11 mouse cellular contexts compared by ENCODE assay signal in genomic region chr12:79780745-79781144, GRCm38 (mm10).
DNase-seq lines count a peak whose midpoint lies in the region; ATAC-seq and TF ChIP-seq lines count a peak whose summit lies in the region.
"Had no signal": no experiment of that assay in that cellular context is flagged by ENCODE, and none has a peak within 500 bp of the region (broad histone marks: within the 10 kb centered on the region; RNA-seq: fewer than 3 reads in every experiment).

No protein-coding gene starts in this region.

- WGBS in forebrain, embryonic 10.5 days = 79% methylated on average over 2 of the region's 2 CpGs
- 77% methylated on average over 2 of the region's 2 CpGs for WGBS in forebrain, postnatal 0 days
- 60% methylated on average over 2 of the region's 2 CpGs for WGBS in stomach, embryonic 14.5 days
- 52% methylated on average over 2 of the region's 2 CpGs for WGBS in stomach, postnatal 0 days

- no peak for DNase-seq in forebrain, embryonic 10.5 days (ENCODE audit: extremely low spot score, low spot score)
- DNase-seq in forebrain, postnatal 0 days = no peak
- DNase-seq in kidney, adult 9 months = peak; percentile 26
- DNase-seq in kidney, postnatal 4 days = no peak
- no peak for DNase-seq in stomach, postnatal 0 days (ENCODE audit: low spot score)
- DNase-seq in layer of hippocampus, adult 11-12 months (ENCODE audit: low spot score) = no peak
- no peak for DNase-seq in left cerebral cortex, adult 18-20 months (ENCODE audit: low spot score in 2 of 2)
- DNase-seq: cerebellum, adult 9-10 months; embryo, embryonic 11 days; lung, embryonic 14.5 days had no signal

- no peak overlapping the region for H3K4me3 ChIP-seq in forebrain, embryonic 10.5 days
- H3K4me3 ChIP-seq in forebrain, postnatal 0 days (ENCODE audit: low read depth, low read length) = no peak overlapping the region
- no peak overlapping the region for H3K4me3 ChIP-seq in stomach, embryonic 14.5 days (ENCODE audit: low read depth, low read length)
- no peak overlapping the region for H3K4me3 ChIP-seq in stomach, postnatal 0 days (ENCODE audit: low read depth, low read length)

- no peak overlapping the region for H3K9ac ChIP-seq in forebrain, postnatal 0 days
- no peak overlapping the region for H3K9ac ChIP-seq in stomach, embryonic 14.5 days (replicated peaks; ENCODE audit: low read depth, low read length)
- no peak overlapping the region for H3K9ac ChIP-seq in stomach, postnatal 0 days (ENCODE audit: low read length)
- H3K9ac ChIP-seq: lung, embryonic 14.5 days had no signal

- no peak for TF ChIP-seq EP300 in stomach, postnatal 0 days (optimal IDR thresholded peaks at IDR 0.05)

- peaks cover 3% of the 10 kb centered on the region for H3K36me3 ChIP-seq in forebrain, embryonic 10.5 days (replicated peaks)
- no peaks in the 10 kb centered on the region for H3K36me3 ChIP-seq in forebrain, postnatal 0 days (ENCODE audit: insufficient read depth)
- H3K36me3 ChIP-seq in stomach, embryonic 14.5 days (ENCODE audit: control insufficient read depth, insufficient read depth, low read length) = no peaks in the 10 kb centered on the region
- H3K36me3 ChIP-seq in stomach, postnatal 0 days (ENCODE audit: control insufficient read depth, insufficient read depth, low read length) = no peaks in the 10 kb centered on the region

- H3K27ac ChIP-seq in forebrain, embryonic 10.5 days = peak overlapping the region; percentile 64; the same call in 1 of the 2 replicates
- no peak overlapping the region for H3K27ac ChIP-seq in forebrain, postnatal 0 days (ENCODE audit: low read depth, low read length)
- H3K27ac ChIP-seq in stomach, embryonic 14.5 days (ENCODE audit: low read length) = peak overlapping the region; percentile 44; the same call in 1 of the 2 replicates
- no peak overlapping the region for H3K27ac ChIP-seq in stomach, postnatal 0 days (replicated peaks)

- ATAC-seq in forebrain, postnatal 0 days = no peak
- no peak for ATAC-seq in stomach, embryonic 14.5 days (ENCODE audit: insufficient number of reproducible peaks, insufficient read depth, low FRiP score, low read depth)
- no peak for ATAC-seq in stomach, postnatal 0 days (ENCODE audit: low FRiP score, low TSS enrichment)

- no peaks in the 10 kb centered on the region for H3K27me3 ChIP-seq in forebrain, embryonic 10.5 days (ENCODE audit: poor library complexity, severe bottlenecking)
- no peaks in the 10 kb centered on the region for H3K27me3 ChIP-seq in forebrain, postnatal 0 days (ENCODE audit: insufficient read depth, low read length)
- H3K27me3 ChIP-seq in stomach, embryonic 14.5 days (ENCODE audit: control insufficient read depth, insufficient read depth, low read length) = no peaks in the 10 kb centered on the region
- no peaks in the 10 kb centered on the region for H3K27me3 ChIP-seq in stomach, postnatal 0 days (ENCODE audit: control insufficient read depth, insufficient read depth, low read length)

- no peak overlapping the region for H3K4me2 ChIP-seq in forebrain, postnatal 0 days (ENCODE audit: low read depth)
- no peak overlapping the region for H3K4me2 ChIP-seq in stomach, embryonic 14.5 days (replicated peaks; ENCODE audit: low read depth, low read length)
- H3K4me2 ChIP-seq in stomach, postnatal 0 days (replicated peaks; ENCODE audit: low read depth) = no peak overlapping the region
- H3K4me2 ChIP-seq: lung, embryonic 14.5 days had no signal

- no peak for TF ChIP-seq CTCF in forebrain, postnatal 0 days (IDR thresholded peaks at IDR 0.05; ENCODE audit: low read depth)
- no peak for TF ChIP-seq CTCF in stomach, postnatal 0 days (IDR thresholded peaks at IDR 0.05; ENCODE audit: low read depth)

- peaks cover 6% of the 10 kb centered on the region for H3K9me3 ChIP-seq in forebrain, embryonic 10.5 days
- no peaks in the 10 kb centered on the region for H3K9me3 ChIP-seq in forebrain, postnatal 0 days (ENCODE audit: low read length)
- H3K9me3 ChIP-seq in stomach, embryonic 14.5 days (ENCODE audit: control insufficient read depth, low read depth, low read length) = no peaks in the 10 kb centered on the region
- no peaks in the 10 kb centered on the region for H3K9me3 ChIP-seq in stomach, postnatal 0 days (ENCODE audit: control insufficient read depth, low read length)

- H3K4me1 ChIP-seq in forebrain, embryonic 10.5 days = peaks cover 16% of the 10 kb centered on the region
- H3K4me1 ChIP-seq in forebrain, postnatal 0 days (ENCODE audit: insufficient read depth) = no peaks in the 10 kb centered on the region
- no peaks in the 10 kb centered on the region for H3K4me1 ChIP-seq in stomach, embryonic 14.5 days (ENCODE audit: control insufficient read depth, insufficient read depth, low read length)
- H3K4me1 ChIP-seq in stomach, postnatal 0 days (replicated peaks; ENCODE audit: control insufficient read depth, insufficient read depth) = 0 out of 2 replicates have a peak, but pooled peaks cover 1% of the 10 kb centered on the region

Comparison
In these comparisons a context has a peak if more than half of its experiments do, and no peak if none do; other contexts are left out.
1. H3K27ac ChIP-seq: peak in forebrain, embryonic 10.5 days (single experiment) and stomach, embryonic 14.5 days (single experiment); none in forebrain, postnatal 0 days (single experiment) and stomach, postnatal 0 days (single experiment).